Comparison of ENCODE assay signal across 22 mouse cellular contexts in genomic region chr13:56129578-56129977, GRCm38 (mm10). TPM values are rescaled to one million over a fixed set of nuclear protein-coding genes. Genes with fewer than 3 reads are reported as not detected.
"Had no signal": no experiment of that assay in that cellular context is flagged by ENCODE, and none has a peak within 500 bp of the region (broad histone marks: within the 10 kb centered on the region; RNA-seq: fewer than 3 reads in every experiment).

No protein-coding gene starts in this region.

- ATAC-seq: liver, postnatal 0 days; lung, postnatal 0 days; midbrain, embryonic 16.5 days had no signal

- H3K9ac ChIP-seq: liver, postnatal 0 days; lung, embryonic 15.5 days; midbrain, embryonic 12.5 days; neural tube, embryonic 13.5 days; neural tube, embryonic 15.5 days had no signal

- H3K27ac ChIP-seq: lung, embryonic 15.5 days; macrophage; midbrain, embryonic 10.5 days; midbrain, embryonic 12.5 days; neural tube, embryonic 13.5 days; neural tube, embryonic 15.5 days had no signal

- H3K4me2 ChIP-seq: lung, embryonic 15.5 days; midbrain, embryonic 12.5 days; neural tube, embryonic 13.5 days; neural tube, embryonic 15.5 days had no signal

- DNase-seq: liver, postnatal 0 days; lung, adult 2 months; lung, postnatal 14 days; lung, postnatal 36 days; midbrain, embryonic 14.5 days; retina, postnatal 1 day; right cerebral cortex, adult 18-20 months; right cerebral cortex, postnatal 25 days; right cerebral cortex, postnatal 4 days; spleen, adult 18-20 months; thymus, adult 18-20 months; thymus, postnatal 14 days; thymus, postnatal 36 days had no signal

- H3K27me3 ChIP-seq: lung, embryonic 15.5 days; midbrain, embryonic 12.5 days; neural tube, embryonic 13.5 days; neural tube, embryonic 15.5 days had no signal

- H3K9me3 ChIP-seq: lung, embryonic 15.5 days; neural tube, embryonic 13.5 days; neural tube, embryonic 15.5 days had no signal

- H3K4me3 ChIP-seq: lung, embryonic 15.5 days; midbrain, embryonic 10.5 days; midbrain, embryonic 12.5 days; myocyte; neural tube, embryonic 13.5 days; neural tube, embryonic 15.5 days had no signal

RNA-seq across cellular contexts. Expression of gene Tifab, which starts 49.1 kb away (rescaled TPM):
- polyA plus RNA-seq: myocyte had no signal
